Mouse (Mus musculus) cerebellum, adult 2 months (tissue): ENCODE measurements at regions not wholly inside any gene's neighbourhood (a gene's known extent, or its start where the extent isn't known, plus 50 kb on each side); places are given as distances from the start of the nearest gene placed in this dataset.

Experiments used
- CTCF ChIP-seq: fragments of 200-500 bp; IDR thresholded peaks from 2 replicates; pipeline ENCODE4 v1.5.1; 2011; ENCODE audit warnings: low read depth, mild to moderate bottlenecking, control low read depth, low read length, moderate library complexity, borderline replicate concordance; ENCODE audit not compliant: insufficient read depth
- POLR2A ChIP-seq: fragments of 200-500 bp; IDR thresholded peaks from 2 replicates; pipeline ENCODE4 v1.6.1; 2011; ENCODE audit warnings: low read length, control low read depth, borderline replicate concordance; ENCODE audit not compliant: insufficient read depth

GRCm38 (mm10) chr4:12476717-12477116 is 304.9 kb upstream of the Fam92a start:
- TF ChIP-seq CTCF (no peak), POLR2A (no peak)
